Comparison of ENCODE assay signal across 9 mouse cellular contexts in genomic region chr16:71247516-71248139, GRCm38 (mm10).
DNase-seq lines count a peak whose midpoint lies in the region; ATAC-seq lines count a peak whose summit lies in the region.
"Had no signal": no experiment of that assay in that cellular context is flagged by ENCODE, and none has a peak within 500 bp of the region (broad histone marks: within the 10 kb centered on the region; RNA-seq: fewer than 3 reads in every experiment).

No protein-coding gene starts in this region.

- DNase-seq in intestine, embryonic 14.5 days (ENCODE audit: low spot score), result peak; percentile 84
- peak; percentile 73 for DNase-seq in ZHBTc4 (ENCODE audit: low read depth, low spot score)
- DNase-seq in embryo, embryonic 10 days (ENCODE audit: low spot score), result peak; percentile 81
- DNase-seq in left cerebral cortex, adult 8-10 months (ENCODE audit: low spot score in 2 of 2), result peak; percentile 40 to 60
- DNase-seq in neural tube, embryonic 11.5 days (ENCODE audit: low spot score), result peak; percentile 85

- H3K27me3 ChIP-seq in intestine, embryonic 14.5 days (replicated peaks; ENCODE audit: control insufficient read depth, insufficient read depth, low read length), result no peaks in the 10 kb centered on the region
- no peaks in the 10 kb centered on the region for H3K27me3 ChIP-seq in intestine, embryonic 16.5 days (replicated peaks; ENCODE audit: control insufficient read depth, insufficient read depth, low read length)
- no peaks in the 10 kb centered on the region for H3K27me3 ChIP-seq in hindbrain, embryonic 12.5 days
- H3K27me3 ChIP-seq in neural tube, embryonic 11.5 days (ENCODE audit: control insufficient read depth, insufficient read depth, low read length), result no peaks in the 10 kb centered on the region
- H3K27me3 ChIP-seq: embryonic facial prominence, embryonic 13.5 days had no signal

- no peaks in the 10 kb centered on the region for H3K36me3 ChIP-seq in intestine, embryonic 14.5 days (ENCODE audit: control insufficient read depth, insufficient read depth, low read length)
- H3K36me3 ChIP-seq in intestine, embryonic 16.5 days (ENCODE audit: control insufficient read depth, insufficient read depth, low read length), result no peaks in the 10 kb centered on the region
- no peaks in the 10 kb centered on the region for H3K36me3 ChIP-seq in hindbrain, embryonic 12.5 days
- H3K36me3 ChIP-seq in neural tube, embryonic 11.5 days (ENCODE audit: control insufficient read depth, insufficient read depth, low read length), result no peaks in the 10 kb centered on the region
- H3K36me3 ChIP-seq: embryonic facial prominence, embryonic 13.5 days had no signal

- H3K4me1 ChIP-seq in intestine, embryonic 14.5 days (replicated peaks; ENCODE audit: control insufficient read depth, insufficient read depth, low read length), result no peaks in the 10 kb centered on the region
- no peaks in the 10 kb centered on the region for H3K4me1 ChIP-seq in intestine, embryonic 16.5 days (ENCODE audit: control insufficient read depth, insufficient read depth, low read length)
- no peaks in the 10 kb centered on the region for H3K4me1 ChIP-seq in hindbrain, embryonic 12.5 days
- no peaks in the 10 kb centered on the region for H3K4me1 ChIP-seq in neural tube, embryonic 11.5 days (ENCODE audit: control insufficient read depth, insufficient read depth, low read length)
- H3K4me1 ChIP-seq: embryonic facial prominence, embryonic 13.5 days had no signal

- 38% methylated on average over 9 of the region's 9 CpGs for WGBS in intestine, embryonic 14.5 days
- 36% methylated on average over 9 of the region's 9 CpGs for WGBS in intestine, embryonic 16.5 days
- 35% methylated on average over 9 of the region's 9 CpGs for WGBS in hindbrain, embryonic 12.5 days
- 37% methylated on average over 9 of the region's 9 CpGs for WGBS in neural tube, embryonic 11.5 days

- H3K4me2 ChIP-seq in intestine, embryonic 14.5 days (ENCODE audit: low read length), result no peak overlapping the region
- no peak overlapping the region for H3K4me2 ChIP-seq in intestine, embryonic 16.5 days (ENCODE audit: low read depth, low read length)
- H3K4me2 ChIP-seq in hindbrain, embryonic 12.5 days (replicated peaks), result no peak overlapping the region
- no peak overlapping the region for H3K4me2 ChIP-seq in neural tube, embryonic 11.5 days (ENCODE audit: low read depth)
- H3K4me2 ChIP-seq: embryonic facial prominence, embryonic 13.5 days had no signal

- no peak overlapping the region for H3K27ac ChIP-seq in intestine, embryonic 14.5 days (ENCODE audit: low read depth)
- no peak overlapping the region for H3K27ac ChIP-seq in intestine, embryonic 16.5 days (ENCODE audit: low read length)
- no peak overlapping the region for H3K27ac ChIP-seq in hindbrain, embryonic 12.5 days
- no peak overlapping the region for H3K27ac ChIP-seq in neural tube, embryonic 11.5 days (ENCODE audit: low read depth, low read length)
- H3K27ac ChIP-seq: embryonic facial prominence, embryonic 13.5 days had no signal

- no peak for ATAC-seq in intestine, embryonic 14.5 days (replicated peaks; ENCODE audit: low FRiP score, low TSS enrichment, low read depth)
- ATAC-seq in intestine, embryonic 16.5 days, result no peak
- peak; percentile 74 for ATAC-seq in hindbrain, embryonic 12.5 days (ENCODE audit: low FRiP score)
- ATAC-seq in neural tube, embryonic 11.5 days (ENCODE audit: insufficient read depth, low FRiP score, low TSS enrichment), result 0 out of 2 replicates have a peak, but pooled peaks have one; percentile 58
- no peak for ATAC-seq in megakaryocyte, adult 5-6 weeks (ENCODE audit: poor library complexity, severe bottlenecking)

- H3K9me3 ChIP-seq in intestine, embryonic 14.5 days (ENCODE audit: control insufficient read depth, low read length), result no peaks in the 10 kb centered on the region
- no peaks in the 10 kb centered on the region for H3K9me3 ChIP-seq in intestine, embryonic 16.5 days (ENCODE audit: control insufficient read depth, low read length)
- H3K9me3 ChIP-seq in hindbrain, embryonic 12.5 days (replicated peaks), result no peaks in the 10 kb centered on the region
- H3K9me3 ChIP-seq in neural tube, embryonic 11.5 days (ENCODE audit: control insufficient read depth, low read length), result no peaks in the 10 kb centered on the region
- H3K9me3 ChIP-seq: embryonic facial prominence, embryonic 13.5 days had no signal

- H3K4me3 ChIP-seq in intestine, embryonic 14.5 days (ENCODE audit: low read depth, low read length), result no peak overlapping the region
- no peak overlapping the region for H3K4me3 ChIP-seq in intestine, embryonic 16.5 days (ENCODE audit: low read length)
- no peak overlapping the region for H3K4me3 ChIP-seq in hindbrain, embryonic 12.5 days
- H3K4me3 ChIP-seq in neural tube, embryonic 11.5 days (ENCODE audit: low read depth, low read length), result no peak overlapping the region
- H3K4me3 ChIP-seq: embryonic facial prominence, embryonic 13.5 days had no signal

- H3K9ac ChIP-seq in intestine, embryonic 14.5 days (ENCODE audit: low read length), result no peak overlapping the region
- H3K9ac ChIP-seq in intestine, embryonic 16.5 days (ENCODE audit: low read depth, low read length), result no peak overlapping the region
- H3K9ac ChIP-seq in hindbrain, embryonic 12.5 days, result no peak overlapping the region
- H3K9ac ChIP-seq in neural tube, embryonic 11.5 days (ENCODE audit: low read length), result no peak overlapping the region
- H3K9ac ChIP-seq: embryonic facial prominence, embryonic 13.5 days had no signal

Comparison
In these comparisons a context has a peak if more than half of its experiments do, and no peak if none do; other contexts are left out.
1. ATAC-seq: peak in hindbrain, embryonic 12.5 days (single experiment) and neural tube, embryonic 11.5 days (single experiment); none in intestine, embryonic 14.5 days (single experiment), intestine, embryonic 16.5 days (single experiment) and megakaryocyte, adult 5-6 weeks (single experiment).
2. Peak in every context shown above with its lines, with median percentiles within 50 percentile points of each other: DNase-seq.